Mouse (Mus musculus) erythroblast, adult 5-6 weeks (primary cell): ENCODE data around the gene Tfap2a. TPM values are rescaled to one million over a fixed set of nuclear protein-coding genes. Genes with fewer than 3 reads are reported as not detected.

Experiments used
- ATAC-seq: replicated peaks from 2 replicates; pipeline ENCODE4 v1.8.0; 2016; ENCODE audit warnings: moderate number of reproducible peaks, mild to moderate bottlenecking, moderate TSS enrichment, inconsistent platforms; ENCODE audit not compliant: poor library complexity, low FRiP score, severe bottlenecking
- total RNA-seq, 2 experiments: library from RNA; stranded (forward) in 1 of 2; stranded (reverse) in 1 of 2; fragments of 150-400 nt in 1 of 2; fragments of 200-764, 138-1000 nt in 1 of 2; gene quantifications; 2 replicates each; pipeline versions ENCODE4 v1.2.3 to v1.2.4; 2015 to 2017; ENCODE audit warnings: low replicate concordance in 2 of 2

Gene Tfap2a
- not detected in 2 replicates for total RNA-seq (2015; ENCODE audit: low replicate concordance)
- total RNA-seq (2017; ENCODE audit: low replicate concordance): not detected in 2 replicates

DNA sequence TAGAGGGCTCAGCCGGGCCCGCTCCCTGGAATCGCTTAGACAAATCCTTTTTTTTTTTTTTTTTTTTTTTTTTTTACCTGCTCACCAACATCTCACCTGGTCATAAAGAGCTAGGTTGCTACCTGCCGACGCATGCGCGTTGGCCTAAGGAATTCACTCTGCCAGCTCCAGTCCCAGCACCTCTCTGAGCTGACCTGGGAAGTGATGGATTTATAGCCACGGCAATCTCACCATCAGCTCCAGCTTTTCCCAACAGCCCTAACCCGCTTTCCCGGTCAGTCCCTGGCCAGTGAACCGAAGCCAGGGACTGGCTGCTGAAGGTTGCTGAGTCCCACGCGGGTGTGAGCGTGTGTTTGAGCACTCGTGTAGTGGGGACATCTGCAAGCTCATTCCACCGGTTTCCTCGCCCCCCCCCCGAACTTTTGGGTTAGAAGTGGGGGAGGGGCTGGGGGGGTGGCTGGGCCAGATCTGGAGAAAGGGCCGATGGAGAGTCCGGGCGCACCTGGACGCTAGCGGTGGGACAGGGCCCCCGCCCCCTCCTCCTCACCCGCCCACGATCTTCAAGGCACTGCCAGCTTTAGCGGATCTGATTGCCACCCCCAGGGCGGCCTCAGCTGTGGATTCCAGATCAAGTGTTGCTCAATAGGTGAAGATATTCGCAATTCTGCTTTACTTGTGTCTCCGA, at the start of gene Tfap2a:
Gene Tfap2a (minus strand): TSS at position 181 of the 685 bp plus-strand sequence.
- no peak for ATAC-seq

DNA sequence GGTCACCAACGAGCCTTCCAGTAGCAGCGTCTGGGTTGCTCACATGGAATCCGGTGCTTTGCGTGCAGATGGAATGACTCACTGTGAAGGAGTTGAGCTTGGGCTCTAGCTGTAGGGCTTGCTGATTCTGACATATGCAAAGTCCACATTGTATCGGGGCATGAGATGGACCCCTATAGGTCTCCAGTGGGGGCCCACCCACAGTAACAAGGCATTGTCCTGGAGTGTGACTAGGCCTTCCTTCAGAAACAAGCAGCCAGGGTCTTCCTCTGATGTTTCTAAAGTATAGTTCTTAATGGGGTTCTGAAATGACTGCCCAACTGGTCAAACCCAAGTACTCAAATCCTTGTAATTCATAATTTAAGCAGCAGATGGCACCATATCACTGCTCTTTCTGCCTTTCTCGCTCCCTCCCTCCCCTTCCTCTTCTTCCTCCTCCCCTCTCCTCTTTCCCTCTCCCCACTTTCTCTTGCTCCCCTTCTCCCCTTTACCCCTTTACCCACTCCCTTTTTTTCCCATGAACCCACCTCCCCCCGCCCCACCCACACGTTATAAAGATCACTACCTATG, 46.1 kb upstream of the Tfap2a start:
- ATAC-seq: no peak

DNA sequence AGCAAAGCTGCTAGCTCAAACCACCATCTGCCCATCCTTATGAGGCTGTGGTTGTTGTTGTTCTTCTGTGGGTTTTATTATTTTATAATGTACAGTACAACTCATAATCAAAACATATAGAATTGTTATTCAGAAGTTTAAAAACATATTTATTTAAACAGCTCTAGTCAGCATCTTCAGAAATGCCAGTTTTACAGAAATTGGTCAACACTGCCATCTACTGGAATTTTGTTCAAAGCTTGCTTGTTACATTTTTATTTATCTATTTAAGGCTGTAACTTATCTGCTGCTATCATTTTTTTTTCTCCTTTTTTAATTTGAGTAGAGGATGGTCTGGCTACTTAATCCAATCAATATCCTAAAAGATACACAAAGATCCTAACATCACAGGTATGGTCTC, 19.8 kb upstream of the Tfap2a start:
- ATAC-seq: no peak

DNA sequence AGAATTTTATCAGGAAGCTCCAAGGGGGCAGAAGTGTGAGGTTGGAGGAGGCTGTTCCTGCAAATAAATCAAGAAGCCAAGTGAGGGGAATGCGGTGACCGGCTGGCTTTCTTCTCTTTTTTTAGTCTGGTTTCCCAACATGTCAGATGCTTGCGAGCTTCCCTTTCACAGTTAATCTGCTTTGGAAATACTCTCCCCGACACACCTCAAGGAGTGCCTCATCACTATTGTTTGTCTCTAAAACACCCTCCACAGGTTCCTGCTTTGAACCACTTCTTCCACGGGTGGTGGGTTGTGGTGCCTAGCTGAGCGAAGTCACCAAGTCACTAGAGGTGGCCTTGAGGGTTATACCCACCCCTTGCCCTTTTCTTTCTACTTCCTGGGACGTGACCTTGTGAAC, 18.2 kb upstream of the Tfap2a start:
- ATAC-seq: no peak

DNA sequence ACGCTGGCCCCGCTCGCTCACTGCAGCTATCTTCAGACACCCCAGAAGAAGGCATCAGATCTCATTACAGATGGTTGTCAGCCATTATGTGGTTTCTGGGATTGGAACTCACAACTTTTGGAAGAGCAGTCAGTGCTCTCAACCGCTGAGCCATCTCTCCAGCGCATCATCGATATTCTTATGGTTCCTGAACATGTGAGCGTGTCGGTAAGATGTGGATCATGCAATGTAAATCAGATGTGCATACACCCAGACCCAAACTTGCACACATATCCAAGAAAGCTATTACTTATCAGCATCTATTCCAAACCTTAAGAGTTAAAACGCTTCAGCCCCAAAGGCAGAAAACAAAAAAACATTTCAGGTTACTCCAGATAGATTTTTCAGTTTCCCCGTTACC, 15.9 kb upstream of the Tfap2a start:
- no peak for ATAC-seq

DNA sequence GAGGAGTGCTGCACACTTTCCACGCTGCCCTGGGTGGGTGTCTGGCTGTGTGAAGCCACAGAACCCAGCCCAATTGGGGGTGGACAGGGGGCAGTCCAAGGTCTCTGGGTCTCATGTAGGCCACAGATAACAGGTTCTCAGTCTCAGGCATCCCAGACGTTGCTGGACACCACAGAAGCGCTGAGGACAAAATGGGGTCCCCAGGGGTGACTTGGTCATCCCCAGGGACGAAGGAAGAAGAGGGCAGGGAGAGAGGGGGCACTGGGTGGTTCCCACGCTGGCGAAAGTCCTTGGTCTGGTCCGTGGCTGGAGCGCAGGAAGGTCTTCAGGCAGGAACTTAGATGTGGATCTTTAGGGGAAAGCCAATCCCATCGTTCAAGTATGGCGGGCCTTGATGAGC, 13.7 kb upstream of the Tfap2a start:
- ATAC-seq: no peak

DNA sequence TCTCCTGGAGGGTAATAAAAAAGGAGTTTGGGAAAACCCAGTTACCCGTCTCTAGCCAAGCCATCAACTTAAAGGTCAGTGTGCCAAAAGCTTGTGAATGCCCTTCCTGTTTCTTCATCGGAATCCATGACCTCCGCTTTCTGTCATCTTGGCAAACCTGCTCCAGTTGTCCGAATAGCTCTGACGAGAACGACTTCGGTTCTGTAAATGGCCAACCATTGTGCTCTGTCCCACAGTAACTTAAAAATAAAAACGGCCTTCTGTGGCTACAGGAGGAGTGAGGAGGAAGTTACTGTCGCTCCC, 11.4 kb upstream of the Tfap2a start:
- no peak for ATAC-seq

DNA sequence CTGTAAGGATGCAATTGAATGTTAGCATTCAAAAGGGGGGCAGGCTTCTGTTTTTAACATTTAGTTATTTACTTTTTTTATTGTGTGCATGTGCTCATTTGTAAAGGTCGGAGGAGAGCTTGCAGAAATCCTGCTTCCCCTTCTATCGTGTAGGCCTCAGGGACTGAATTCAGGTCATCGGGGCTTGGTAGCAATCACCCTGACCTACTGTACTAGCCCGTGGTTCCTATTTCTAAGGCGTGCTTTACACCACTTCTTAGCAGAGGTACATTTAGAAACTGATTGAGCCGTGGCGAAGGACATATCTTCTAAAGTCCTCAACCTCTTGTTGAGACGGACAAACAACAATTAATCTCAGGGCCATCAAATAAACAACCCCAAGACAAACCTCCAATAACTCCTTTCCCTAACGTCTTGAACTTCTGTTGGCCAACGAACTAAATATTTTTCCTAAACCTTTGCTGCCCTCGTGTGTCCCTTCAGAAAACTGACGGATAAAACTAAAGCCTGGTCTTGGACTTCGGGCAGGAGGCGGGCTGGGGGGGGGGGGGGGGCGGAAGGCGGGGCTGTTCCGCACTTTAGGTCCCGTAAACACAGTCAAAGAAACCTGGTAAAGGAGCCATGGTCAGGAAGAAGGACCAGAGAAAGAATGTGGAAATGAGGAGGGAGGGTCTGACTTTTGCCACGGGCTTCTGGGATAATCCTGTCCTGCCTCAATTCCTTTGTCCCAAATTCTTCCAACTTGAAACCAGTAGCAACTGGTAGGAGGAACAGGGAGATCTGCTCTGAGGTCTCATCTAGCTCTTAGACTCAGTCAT, 10.8 kb upstream of the Tfap2a start:
- ATAC-seq: no peak

DNA sequence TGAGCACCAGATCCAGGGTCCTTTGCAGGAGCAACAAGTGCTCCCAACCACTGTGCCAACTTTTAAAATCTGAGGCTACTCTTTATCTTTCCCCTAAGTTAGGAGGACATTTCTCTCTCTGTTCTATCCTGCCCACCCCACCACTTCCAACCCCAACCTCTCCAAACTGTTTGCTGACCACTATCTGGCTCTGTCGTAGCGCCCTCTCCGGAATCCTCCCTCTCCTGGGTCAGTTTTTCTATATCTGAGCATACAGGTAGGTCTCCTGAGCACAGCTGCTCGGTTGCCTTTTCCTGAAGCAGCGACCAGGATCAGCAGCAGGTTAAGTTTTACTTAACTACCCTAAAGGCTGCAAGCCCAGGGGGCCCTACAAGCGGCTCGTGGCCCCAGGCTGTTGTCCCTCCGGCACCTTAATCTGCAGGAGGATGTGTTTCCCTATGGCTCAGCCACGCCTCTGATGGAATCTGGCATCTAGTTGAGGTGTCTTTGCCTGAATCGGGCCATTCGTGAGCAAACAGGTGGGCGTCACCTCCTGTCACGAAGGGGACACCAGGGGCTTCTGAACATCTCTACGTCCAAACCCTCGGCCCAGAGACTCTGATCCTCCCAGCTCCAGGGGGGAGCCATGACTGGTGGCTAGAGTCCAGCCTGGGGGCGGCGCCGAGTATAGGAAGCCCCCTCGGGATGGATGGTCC, 6.1 kb upstream of the Tfap2a start:
- no peak for ATAC-seq

DNA sequence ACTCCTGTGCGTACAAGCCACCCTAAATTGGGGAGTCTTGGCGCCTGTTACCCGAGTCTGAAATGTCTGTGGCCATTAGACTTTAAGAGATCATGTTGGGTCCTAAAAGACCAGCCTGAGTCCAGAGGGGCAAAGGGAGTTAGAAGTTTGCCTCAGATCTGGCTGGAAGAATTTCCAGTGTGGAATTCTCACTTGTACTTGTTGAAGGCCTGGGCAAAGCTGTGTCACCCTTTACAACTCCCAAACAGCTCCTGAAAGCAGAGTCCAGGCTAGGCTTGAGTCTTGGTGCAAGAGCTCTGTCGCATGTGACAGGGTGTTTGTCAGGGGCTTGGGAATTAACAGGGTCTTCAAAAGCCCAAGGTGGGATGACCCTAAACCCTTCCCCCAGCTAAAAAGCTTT, 5.0 kb upstream of the Tfap2a start:
- no peak for ATAC-seq

DNA sequence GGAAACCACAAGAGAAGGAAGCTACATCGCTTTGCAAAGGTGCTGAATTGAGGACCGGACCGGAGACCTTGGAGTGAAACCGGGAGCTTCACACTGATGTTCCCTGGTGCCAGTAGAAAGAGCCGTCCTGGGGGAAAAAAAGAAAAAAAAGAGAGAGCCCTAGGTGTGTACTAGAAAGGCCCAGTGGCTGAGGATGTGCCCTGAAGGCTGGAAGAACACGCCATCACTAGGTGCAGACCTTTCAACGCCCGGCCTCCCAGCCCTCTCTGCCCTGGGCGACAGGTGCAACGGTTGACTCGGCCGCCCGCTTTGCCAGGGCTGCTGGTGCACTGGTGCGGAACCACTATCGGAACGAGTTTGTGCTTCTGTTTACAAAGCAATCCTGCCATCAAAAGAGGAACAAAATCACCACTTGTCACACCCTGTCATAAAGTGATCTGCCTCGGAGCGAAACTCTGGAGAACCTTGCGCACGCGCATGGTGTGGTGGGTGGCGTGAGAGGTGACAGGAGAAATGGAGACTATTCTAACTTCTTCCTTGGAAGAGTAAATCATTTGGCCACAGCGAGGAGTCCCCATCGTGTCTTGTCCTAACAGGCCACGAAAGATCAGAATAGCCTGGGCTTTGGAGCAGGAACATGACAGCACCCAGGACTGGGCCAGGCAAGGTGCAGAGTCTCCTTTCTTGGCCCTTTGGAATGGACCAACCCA, 3.8 kb upstream of the Tfap2a start:
- no peak for ATAC-seq

DNA sequence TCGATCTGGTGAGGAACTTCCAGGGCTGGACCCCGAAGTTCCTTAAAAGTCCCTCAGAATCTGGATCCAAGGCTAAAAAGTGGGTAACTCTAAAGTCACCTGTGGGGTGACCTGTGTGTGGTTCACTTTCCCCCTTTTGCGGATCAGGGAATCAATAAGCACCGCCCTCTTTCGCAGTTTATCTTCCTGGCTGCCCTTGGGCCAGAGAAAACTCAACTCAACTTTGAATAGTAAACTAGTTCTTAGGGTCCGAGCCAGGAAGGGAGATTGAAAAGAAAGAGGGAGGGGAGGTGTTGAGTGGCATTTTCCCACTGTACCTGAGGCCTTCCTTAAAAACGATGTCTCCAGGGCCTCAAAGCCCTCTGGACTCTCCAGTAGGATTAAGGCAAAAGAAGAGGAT, 3.3 kb upstream of the Tfap2a start:
- no peak for ATAC-seq

DNA sequence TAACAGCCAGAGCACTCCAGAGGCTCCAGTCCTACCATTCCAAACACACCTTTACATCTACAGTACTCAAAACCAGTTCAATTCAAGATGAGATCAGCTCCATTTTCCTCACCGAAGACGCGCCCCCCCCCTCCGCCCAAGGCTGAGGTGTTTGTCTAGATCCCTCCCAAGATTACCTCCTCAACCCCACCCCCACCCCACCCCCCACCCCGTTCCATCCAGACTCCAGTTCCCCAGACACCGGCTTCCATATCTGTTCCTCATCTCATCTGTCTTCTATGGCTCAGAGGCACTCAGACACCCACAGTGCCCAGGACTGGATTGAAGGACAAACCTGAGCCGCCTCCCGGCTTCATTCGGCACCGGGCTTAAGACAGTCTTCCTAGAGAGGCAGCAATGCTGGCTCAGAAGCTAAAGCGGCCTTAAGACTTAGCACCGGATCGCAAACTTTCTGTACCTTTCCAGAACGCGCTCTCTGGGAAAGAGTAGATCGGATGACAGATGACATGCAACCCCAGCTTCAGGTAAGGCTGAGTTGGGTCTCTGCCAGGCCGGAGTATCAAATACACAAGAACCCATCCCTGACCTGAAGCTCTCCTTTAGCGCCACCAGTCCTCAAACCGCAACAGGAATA, 2.7 kb upstream of the Tfap2a start:
- no peak for ATAC-seq

DNA sequence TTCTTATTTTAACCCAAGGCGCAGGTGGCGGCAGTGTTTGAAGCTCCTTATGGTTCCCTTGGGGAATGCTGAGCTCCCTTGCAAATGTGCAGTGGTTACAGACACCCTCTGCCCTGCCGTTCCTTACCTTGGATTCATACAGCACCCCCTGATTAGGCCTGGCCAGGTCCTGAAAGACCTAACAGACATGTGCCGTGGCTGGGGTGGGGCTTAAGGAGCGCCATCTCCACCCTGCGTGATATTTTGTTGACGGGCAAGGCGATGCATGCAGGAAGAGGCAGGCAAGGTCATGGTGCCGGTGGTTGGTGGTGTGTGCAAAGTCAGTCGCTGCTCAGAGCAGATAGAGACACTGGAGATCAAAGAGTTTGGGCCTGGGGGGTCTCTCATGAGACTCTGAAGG, 1.7 kb upstream of the Tfap2a start:
- no peak for ATAC-seq

DNA sequence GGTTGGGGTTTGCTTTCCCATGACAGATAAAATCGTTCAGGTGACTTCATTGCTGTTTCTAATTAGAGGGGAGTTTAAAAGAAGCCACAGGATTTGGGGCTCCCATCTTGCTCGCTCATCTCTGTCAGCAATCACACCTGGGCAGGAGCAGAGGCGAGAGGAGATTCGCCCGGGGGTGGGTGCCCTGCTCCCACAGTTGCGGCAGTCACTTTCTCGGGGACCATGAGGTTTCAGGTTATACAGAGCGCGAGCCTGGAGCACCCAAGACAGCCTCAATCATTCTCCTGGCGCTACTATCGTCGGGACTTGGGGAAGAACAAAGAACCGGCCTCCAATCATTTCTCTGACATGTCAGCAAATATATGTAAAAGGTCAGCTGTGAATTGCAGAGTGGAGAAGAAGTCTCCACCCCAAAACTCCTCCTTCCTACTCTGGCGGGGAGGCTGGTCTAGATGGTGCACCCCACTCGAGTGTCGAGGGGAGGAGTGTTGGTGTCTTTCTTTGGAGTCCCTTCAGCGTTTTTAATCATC, 1.0 kb upstream of the Tfap2a start:
- no peak for ATAC-seq

DNA sequence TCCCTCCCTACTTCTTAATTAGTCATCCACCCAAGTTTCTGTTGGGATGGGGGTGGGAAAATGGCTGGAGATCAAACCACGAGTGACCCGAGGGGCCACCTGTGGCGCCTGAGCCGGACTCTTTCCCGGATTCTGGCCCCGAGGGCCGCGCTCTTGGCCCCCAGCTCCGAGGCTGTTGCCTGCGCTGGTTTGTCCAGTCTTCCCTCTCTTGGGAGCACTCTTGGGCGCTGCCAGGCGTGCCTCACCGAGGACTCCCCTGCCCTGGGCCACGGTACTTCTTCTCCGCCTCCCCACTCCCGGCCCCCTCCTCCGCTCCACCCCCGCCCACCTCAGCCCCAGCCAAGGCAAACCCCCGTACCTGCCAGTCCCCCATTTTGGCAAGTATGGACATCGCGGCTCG, 415 bp downstream of the Tfap2a start:
- ATAC-seq: no peak

DNA sequence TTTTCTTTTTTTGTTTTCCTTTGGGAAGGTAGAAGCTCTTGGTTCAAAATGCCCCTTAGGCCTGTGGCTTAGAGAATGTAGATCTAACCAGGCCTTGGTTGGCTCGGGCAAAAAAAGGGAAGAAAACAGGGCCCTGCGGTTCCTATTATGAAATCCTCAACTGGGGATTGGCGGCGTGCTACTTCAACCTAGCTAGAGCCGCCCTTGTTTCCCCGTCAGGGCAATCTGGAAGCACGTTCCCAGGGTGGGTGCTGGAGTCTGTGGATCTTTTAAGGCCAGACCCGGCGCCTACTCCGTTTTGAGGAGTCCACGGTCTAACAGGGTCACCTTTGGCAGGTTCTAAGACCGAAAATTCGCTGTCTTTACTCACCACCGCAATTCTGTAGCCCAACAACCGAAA, 1.1 kb downstream of the Tfap2a start:
- ATAC-seq: no peak

DNA sequence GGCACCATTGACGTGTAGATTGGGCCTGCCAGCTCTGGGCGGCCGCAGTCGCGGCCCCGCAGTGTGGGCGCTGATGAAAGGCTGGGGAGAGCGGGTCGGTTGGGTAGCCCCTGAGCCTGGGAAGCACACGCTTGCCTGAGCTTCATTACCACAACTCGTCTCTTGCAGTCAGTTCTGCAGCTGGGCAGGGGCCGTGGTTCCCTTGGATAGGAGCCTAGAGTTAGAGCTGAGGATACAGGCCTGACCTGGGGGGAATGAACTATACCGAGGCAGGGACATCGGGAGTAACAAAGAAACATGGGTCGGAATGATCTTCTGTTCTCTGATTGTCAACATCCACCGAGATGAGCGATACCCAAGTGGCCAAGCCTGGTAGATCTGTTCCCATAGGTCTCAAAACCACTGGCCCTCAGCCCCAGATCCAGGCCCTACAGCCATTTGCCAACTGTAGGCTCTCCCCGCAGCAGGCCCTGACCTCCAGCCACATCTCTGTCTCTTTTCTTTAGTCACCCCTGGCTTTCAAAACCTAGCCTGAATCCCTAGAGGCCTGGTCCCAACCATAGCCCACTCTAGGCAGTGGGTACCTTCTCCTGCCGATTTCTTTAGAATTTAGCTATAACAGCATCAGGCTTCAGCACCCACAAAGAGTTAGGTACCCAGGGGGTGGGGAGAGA, 1.9 kb downstream of the Tfap2a start:
- ATAC-seq: no peak
